Mouse (Mus musculus): Measurements from ENCODE around the gene C2cd3. TPM values are rescaled to one million over a fixed set of nuclear protein-coding genes. Genes with fewer than 3 reads are reported as not detected.
A peak's percentile ranks its signal among the peaks of the same experiment; 100 is the strongest.

The C2cd3 gene
- total RNA-seq (2021) = 10 to 100 TPM; 23.6 to 25.8 TPM
- long read RNA-seq, experiment 1, full-length matches to known transcripts = 2 of 11 reads
- long read RNA-seq, experiment 1, partial matches to known transcripts = 7 of 11 reads
- long read RNA-seq, experiment 1, other reads (novel, unspliced or antisense) = 2 of 11 reads
- long read RNA-seq, experiment 2, partial matches to known transcripts = 2 of 2 reads
- long read RNA-seq, experiment 2, other reads (novel, unspliced or antisense) = 0 of 2 reads

DNA sequence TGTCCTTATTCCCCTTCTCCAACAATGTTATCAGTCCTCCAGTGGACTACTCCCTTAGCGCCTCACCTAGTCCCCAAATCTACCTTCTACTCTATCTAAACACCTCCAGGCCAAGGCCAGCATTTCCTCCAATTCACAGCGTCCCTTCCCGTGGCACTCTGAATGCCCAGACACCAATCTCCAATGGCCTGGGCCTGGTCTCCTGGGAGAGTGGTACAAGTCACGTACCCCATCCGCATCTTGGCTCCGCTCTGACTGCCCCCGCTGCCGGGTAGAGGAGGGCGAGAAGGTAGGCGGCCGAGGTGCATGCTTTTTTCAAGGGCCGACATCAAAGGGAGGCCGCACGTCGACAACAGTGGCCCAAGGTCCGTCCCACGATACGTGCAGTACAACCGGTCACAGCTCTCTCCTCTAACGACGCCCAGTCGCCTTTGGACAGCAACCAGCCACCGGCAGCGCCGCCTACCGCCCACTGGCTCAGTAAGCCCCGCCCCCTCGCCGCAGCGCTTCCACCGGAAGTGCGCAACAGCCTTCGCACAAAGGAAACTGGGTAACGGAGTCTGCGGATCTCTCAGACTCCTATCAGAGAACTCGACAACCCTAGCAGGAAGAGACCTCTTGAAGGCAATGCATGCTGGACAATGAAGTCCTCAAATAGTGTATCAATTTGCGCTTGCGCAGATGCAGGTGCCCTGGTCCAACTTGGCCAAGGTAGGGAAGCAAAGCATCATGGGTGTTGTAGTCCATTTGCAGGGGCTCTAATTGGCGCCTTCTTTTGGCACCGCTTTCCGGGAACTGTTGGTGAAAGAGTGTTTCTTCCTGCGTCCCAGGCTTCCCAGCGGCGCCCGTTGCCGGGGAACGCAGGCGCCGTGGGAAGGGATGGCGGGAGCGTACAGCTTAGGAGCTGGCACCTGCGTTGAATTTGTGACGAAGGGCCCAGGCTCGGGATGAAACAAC, at the start of gene C2cd3, which contains the start of gene Ppme1:
Gene C2cd3 (plus strand): TSS at position 739 of the 957 bp plus-strand sequence.
Gene Ppme1 (minus strand): TSS at position 813 of the 957 bp plus-strand sequence.
- peak; percentile 98 for DNase-seq (ENCODE audit: low spot score in 2 of 2)

DNA sequence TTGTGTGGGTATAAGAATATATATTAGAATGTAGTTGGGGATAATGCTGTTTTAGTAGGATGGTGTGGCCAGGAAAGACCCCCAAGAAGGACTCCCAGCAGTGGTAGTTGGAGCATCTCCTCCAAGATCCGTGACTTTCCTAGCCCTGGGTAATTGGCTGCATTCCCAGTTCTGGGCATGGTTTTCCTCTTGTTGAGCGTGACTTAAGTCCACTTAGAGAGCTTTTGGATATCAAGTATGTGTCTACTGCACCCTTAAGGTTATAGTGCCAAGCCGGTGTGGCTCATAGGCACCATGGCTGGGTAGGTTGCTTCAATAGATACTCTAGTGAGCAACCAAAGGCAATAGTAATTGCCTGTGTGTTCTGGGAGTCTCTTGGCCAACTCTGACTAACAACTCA, 48.3 kb upstream of the C2cd3 start:
- DNase-seq (ENCODE audit: low spot score in 2 of 2) = no peak

DNA sequence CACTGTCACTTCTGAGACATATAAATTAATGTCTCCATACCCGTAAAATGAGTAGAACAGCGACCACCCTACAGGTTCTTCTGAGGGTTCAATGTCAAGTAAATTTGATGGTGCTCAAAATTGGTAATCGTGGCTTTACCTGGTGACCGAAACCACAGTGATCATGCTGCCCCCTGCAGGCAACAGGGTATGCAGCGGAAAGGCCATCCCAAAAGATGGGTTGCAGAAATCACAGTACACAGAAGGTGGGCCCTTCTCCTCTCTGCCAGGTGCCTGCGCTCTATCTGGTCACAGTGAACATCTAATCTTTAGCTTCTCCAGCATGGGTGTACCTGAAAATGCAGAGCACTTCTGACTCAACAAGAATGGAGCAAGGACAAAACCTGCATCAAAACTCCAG, 46.6 kb upstream of the C2cd3 start:
- DNase-seq (ENCODE audit: low spot score in 2 of 2) = peak; percentile 43 to 72

DNA sequence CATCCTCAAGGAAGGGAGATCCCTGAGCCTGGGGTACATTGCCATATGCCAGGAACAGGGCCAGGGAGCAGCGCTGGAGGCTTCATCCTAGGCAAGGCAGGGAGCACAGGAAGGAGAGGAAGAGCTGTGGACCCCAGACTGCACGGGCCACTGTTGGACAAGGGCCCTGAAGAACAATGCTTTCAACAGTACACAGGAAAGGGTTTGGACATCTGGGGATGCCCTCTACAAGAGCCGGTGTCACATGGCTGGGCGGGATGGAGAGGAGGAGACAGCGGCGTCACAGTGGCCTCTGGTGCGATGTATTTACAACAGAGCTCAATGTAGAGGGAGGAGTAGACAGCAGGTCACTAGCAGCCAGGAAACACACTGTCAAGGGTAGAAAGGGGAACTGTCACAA, 44.5 kb upstream of the C2cd3 start:
- DNase-seq (ENCODE audit: low spot score in 2 of 2) = no peak

DNA sequence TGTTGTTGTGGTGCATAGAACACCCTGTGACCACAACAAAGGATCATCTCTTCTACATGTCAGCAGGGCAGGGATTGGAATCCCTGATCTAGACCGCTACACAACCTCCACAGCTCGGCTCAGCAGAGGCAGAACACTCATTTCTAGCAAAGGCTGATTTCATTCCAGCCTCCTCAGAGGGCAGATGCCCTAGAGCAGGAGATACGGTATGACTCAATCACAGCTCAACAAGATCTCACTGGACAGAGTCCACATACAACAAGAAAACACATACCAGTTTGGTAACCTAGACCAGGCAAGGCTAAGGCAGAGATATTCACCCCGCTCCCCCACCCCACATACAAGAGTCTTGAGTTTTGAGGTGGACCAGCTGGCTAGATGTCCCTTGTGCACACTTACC, 43.4 kb upstream of the C2cd3 start:
- no peak for DNase-seq (ENCODE audit: low spot score in 2 of 2)

DNA sequence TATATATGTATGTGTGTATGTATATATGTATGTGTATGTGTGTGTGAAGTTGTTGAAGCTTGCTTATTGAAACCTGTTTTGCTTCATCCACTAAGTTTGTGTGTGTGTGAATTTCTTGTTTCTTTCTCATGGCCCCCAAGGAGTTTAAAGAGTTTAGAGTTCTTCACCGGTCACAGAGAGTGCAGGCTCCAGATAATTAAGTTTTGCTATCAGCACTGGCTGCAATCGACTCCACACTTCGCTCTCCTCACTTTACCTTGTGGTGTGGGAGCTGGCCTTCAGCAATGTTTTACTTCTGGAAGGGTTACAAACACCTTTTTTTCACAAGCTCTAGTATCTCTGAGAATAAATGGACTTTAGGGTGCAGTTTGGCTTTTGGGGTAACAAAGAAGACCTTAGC, 40.8 kb upstream of the C2cd3 start:
- no peak for DNase-seq (ENCODE audit: low spot score in 2 of 2)

DNA sequence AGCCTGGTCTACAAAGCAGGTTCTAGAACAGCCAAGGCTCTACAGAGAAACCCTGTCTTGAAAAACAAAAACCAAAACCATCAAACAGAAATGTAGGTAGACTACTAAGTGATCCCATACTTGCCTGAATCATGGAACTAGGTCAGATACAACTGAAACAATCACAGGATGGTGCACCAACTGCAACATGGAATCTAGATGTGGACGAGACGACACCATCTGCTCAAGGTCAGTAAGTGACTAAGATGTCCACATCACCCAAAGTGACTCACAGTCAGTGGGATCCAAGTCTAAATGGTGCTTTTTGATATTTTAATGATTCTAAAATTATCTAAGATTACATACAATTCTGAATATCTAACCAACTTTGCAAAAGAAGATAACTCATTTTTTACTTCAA, 36.1 kb upstream of the C2cd3 start:
- no peak for DNase-seq (ENCODE audit: low spot score in 2 of 2)

DNA sequence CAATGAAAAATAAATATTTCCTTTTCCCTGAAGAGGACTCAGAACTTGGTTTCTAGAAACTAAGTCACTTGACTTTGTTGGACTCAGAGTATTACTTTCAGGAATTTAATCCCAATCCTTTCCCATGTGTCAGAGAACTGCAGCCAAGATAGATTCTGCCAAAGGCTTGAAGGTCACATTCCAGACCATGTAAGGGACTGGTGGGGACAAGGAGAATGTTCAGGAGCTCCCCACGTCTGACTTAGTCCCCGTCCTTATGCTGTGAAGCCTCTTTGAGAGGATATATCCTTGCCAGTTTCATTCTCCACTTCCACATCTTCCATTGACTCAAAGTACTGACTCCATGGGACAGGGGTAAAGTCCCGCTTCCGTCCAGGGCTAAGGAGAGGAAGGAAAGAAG, 17.0 kb upstream of the C2cd3 start:
- no peak for DNase-seq (ENCODE audit: low spot score in 2 of 2)

DNA sequence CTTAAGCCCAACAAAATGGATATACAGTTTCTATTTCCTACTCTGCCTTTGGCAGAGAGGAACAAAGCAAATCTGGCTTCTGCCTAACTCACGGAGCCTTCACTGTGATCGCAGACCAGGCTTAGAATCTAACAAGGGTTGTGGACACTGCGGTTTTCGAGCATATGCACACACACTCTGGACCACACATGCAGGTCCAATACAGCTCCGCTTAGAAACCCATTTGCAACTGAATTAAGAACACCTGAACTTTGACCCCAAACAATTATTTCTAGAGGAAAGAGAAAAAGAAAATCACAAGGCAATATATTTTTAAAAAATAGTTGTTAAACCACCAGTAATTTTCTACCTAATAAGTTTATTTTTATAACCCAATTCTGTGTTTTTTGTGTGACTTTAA, 15.7 kb upstream of the C2cd3 start:
- no peak for DNase-seq (ENCODE audit: low spot score in 2 of 2)

DNA sequence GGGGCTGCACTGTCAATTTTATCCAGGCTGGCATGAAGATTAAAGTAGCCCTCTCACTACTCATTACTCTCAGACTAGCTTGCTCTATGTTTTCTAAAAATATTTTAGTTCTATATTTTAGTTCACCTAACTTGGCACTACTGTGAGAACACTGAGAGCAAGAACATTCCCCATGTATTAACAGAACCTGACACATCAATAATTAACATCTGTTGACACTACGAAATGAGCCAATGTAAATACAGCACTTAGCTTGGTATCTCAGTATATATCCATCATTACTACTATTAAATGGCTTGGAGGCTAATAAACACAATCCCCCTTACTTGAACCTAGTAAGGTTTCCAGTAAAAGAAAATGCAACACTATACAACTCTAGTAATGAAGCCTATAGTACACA, 15.3 kb upstream of the C2cd3 start:
- DNase-seq (ENCODE audit: low spot score in 2 of 2) = no peak

DNA sequence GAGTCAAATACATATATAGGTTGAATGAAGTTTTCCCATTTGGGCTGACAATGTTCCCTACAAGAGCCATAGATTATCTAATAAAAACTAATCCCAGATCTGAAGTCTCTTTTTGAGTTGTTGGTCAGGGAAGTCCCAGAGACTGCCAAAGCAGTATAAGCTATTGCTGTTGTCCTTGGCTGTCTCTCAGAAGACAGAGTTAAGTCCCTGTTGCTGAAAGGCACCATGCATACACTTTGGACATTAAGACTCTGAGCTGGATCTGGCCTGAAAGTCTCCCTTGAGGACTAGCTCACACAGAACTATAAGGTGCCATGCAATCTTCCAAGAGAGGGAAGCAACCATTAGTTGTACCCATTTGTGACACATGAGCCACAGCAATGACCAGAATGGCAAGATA, 14.2 kb upstream of the C2cd3 start:
- no peak for DNase-seq (ENCODE audit: low spot score in 2 of 2)

DNA sequence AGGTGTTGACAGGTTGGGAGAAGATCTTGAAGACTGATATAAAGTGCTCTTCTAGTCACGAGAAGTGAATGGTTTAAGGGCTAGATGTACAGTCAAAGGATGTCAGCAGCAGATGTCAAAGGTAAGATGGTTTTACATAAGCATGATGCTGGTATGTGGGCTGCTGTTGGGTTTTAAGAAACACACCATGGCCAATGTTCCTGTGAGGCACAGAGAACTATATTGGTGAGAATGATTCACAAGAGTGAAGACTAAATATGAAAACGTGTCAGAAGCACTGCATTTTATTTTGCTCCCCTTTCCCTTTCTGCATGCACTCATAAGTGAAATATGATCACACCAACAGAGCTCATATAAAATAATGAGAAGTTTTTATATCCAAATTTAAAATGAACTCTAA, 8.9 kb upstream of the C2cd3 start:
- DNase-seq (ENCODE audit: low spot score in 2 of 2) = peak in 1 of 2 experiments; percentile 20

DNA sequence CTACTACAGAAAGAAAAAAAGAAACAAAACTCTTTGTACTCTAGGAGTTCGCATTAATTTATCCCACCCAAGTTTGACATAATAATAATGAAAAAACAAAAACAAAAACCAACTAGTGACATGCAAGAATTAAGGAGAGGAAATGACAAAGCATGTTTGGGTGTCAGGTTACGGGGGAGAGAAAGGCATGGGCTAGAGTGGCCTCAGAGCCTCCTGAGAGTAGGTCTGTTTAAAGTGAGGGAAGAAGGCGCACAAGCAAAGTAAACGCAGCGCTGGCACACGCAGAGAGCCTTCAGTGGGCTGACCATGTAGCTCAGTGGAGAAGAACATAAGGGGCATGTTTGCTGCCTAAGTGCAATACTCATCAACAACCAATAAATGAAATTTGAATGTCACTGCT, 7.1 kb upstream of the C2cd3 start:
- no peak for DNase-seq (ENCODE audit: low spot score in 2 of 2)

DNA sequence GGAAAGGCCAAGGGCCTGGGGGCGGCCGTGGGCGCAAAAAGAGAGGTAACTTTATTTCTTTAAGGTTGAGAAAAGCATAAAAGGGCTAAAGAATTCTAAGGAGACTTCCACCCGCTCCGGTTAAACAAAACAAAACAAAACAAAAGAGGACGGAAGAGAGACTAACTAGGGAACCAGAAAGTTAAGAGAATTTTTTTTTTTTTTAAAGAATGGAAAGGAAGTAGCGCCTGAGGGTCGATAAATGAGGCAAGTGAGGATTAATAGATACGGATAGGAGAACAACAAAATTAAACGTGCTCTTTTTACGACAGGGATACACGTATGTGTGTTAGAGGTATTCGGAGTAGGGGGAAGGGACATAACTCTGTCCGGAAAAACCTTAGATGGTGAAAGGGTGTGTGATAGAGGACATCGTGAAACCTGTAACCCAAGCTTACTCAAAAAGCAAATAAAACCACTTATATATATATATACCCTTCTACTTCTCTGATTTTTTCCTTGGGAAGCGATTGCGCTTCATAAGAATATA, 483 bp downstream of the C2cd3 start:
- DNase-seq (ENCODE audit: low spot score in 2 of 2) = no peak

DNA sequence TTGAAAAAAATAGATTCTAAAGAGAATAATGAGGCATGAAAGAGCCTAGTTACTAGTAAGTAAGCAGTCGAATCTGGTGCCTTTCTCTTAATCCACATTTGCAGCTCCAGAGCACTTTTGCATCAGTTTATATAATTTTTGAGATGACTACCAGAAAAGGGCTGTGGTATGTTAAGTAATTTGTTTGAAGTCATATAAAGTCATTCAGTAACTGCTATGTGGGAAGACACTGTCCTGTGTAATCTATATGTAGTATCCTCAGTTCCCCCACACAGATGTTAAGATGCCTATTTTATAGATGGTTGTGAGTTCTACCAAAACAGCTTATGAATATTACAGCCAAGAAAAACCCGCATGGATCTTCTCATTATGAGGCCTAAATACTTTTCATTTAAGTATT, 6.2 kb downstream of the C2cd3 start:
- DNase-seq (ENCODE audit: low spot score in 2 of 2) = no peak

DNA sequence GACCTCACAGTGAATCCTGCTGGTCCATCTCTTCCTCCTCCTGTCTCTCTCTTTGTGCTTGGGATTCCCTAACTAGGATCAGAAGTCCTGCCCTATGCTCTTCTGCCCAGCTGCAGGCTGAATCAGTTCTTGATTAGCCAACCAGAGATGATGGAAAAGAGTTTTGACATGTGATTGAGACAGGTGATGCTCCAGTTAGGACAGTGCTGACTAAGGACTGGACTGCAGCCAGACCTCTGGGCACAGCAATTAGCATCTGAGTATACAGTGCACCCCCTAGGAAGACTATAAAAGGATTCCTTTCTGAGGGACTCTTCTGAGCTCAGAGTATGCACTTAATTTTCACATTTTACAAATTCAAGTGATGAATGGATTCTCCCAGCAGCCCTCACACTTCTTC, 9.1 kb downstream of the C2cd3 start:
- DNase-seq (ENCODE audit: low spot score in 2 of 2) = no peak

DNA sequence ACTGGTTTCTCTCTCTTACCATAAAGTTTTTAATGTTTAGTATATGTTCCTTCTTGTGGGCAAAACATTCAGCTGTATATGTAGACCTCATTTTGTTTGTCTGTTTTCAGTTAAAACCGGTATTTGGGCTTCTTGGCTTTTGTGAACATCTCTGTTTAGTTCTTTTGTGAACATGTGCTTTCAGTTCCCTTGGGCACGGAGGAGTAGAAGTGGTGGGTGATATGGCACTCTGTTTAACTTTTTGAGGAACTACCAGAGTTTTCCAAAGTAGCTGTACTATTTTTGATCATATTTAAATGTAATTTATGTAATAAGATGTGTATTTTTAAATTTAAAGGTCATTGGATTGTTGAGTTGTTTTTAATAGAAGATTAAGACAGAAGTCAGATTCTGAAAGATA, 11.2 kb downstream of the C2cd3 start:
- DNase-seq (ENCODE audit: low spot score in 2 of 2) = no peak

DNA sequence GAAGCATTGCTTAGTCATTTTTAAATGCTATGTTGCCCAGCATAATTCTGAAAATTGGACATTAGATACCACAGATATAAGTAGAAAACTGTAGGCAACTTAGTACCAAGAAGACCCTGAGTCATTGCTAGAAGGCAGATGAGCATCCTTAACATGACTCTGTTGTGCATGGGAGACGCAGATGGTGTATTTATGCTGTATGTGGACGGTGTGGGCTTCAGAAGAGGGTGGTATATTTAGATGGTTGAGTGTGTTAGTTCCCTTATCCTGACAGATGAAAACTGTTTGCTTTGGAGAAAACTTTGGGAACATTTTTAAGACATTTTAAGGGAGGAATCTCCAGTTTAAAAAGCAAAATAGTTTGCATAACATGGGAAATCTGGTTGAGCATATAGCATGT, 16.1 kb downstream of the C2cd3 start:
- peak; percentile 23 to 35 for DNase-seq (ENCODE audit: low spot score in 2 of 2)

DNA sequence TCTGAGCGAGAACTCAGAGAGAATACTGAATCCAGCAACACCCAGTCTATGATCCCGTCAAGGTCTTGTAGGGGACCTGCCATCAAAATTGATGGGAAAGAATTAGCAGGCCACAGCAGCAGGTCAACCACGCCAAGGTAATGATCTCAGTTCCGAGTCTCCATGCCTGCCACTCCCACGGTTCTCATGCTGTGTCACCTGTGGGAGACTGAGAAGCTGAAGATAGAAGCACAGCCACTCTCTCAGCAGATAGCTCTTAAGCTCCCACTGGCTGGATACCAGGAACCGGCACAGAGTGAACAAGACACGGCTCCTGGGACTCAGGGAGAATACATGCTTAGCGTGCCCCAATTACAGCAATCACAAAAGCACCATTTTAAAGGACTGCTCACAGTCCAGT, 18.1 kb downstream of the C2cd3 start:
- peak; percentile 38 to 39 for DNase-seq (ENCODE audit: low spot score in 2 of 2)

DNA sequence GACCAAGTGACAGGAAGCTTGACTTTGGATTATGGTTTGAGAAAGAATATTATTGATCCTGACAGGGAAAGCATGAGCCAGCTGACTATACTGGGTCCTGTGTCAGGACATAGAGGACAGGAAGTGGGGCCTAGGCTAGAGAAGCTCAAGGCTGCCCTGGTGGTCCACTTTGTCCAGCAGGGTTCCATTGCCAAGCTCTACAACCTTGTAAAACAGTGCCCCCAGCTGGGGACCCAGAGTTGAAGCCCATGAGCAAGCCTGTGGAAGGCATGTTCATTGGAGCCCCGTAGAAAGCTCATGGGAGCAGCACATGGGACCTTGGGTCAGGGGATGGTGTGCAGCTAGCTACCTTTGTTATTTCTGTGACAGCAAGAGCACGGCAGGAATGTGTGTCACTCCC, 20.2 kb downstream of the C2cd3 start:
- DNase-seq (ENCODE audit: low spot score in 2 of 2) = no peak

DNA sequence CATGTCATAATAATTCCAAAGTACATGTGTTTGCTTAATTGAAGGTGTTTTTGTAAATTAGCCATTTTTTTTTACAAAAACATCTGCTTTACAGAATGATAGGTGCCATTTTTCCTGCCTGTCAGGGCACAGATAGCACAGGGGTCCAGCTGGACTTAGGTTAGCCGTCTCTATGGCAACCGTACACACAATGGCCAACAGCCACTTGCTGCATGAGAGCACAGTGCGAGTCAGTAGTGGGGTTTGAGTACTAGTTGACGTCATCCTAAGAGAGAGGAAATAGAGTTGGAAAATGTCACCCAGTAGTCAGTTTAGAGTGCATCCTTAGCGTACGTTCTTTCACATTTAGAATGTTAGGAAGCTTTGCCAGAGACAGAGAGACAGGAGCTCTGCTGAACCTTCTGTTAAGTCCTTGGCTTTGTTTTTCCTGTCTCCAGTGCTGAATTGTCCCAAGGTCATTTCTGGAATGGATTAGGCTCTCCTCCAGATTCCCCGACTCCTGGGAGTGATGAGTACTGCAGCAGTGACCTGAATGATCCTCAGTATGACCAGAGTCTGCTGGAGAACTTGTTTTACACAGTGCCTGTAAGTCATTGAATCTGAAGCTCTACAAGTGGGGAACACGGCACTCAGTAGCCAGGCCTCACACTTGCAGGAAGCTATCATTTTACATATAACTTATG, 27.3 kb downstream of the C2cd3 start:
- no peak for DNase-seq (ENCODE audit: low spot score in 2 of 2)

Data from left cerebral cortex, adult 18-20 months (tissue).